Mouse (Mus musculus) embryo, embryonic 11 days (tissue): Measurements from ENCODE around the gene Sertad4.

Experiments
- DNase-seq: peaks from one replicate; pipeline ENCODE4 v3.0.0-alpha.2; 2015

Gene Sertad4

GRCm38 (mm10) chr1:192851640-192852039 is 3.9 kb downstream of the Sertad4 start:
- DNase-seq, result peak; percentile 63

DNA sequence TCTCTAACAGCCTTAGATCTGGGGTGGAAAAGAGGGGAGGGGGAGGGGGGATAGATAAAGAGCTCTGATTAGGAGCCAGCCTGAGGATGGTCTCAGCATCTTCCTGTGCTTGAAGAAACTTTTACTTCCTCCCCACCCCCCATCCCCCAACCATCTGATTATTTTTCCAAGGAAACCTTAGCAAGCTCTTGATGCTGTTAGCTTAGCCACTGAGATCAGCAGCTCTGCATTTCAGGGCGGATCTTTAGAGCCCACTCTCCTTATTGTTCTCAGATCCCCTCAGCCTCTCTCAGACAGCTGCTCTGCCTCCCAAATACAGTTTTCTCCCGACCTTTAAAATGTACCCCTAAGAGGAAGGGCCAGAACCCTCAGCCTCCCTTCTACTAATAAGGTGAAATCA is 4.4 kb downstream of the Sertad4 start:
- peak; percentile 30 for DNase-seq

DNA sequence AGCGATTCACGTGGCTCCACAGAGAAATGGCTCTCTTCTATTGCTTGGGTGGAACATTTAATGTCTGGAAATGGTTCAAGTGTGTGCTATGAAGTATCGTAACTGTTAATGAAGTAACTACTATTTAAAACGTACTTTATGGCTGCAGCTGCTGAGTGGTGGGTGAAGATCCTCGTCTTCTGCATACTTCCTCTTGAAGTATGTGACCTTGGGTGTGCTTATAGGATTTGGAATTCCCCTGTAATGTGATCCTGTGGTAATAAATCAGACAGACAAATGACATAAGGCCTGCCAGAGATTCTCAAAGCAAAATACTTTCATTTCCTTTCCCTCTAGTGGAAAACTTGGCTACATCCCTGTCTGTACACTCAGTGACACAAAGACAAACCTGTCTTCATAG is 5.9 kb downstream of the Sertad4 start:
- DNase-seq, result no peak

GRCm38 (mm10) chr1:192847254-192847653 is 8.3 kb downstream of the Sertad4 start:
- DNase-seq, result peak; percentile 31

GRCm38 (mm10) chr1:192841094-192841813 is 14.3 kb downstream of the Sertad4 start:
- DNase-seq, result no peak

GRCm38 (mm10) chr1:192840655-192841054 is 14.9 kb downstream of the Sertad4 start:
- DNase-seq, result no peak

- peak; percentile 74 for DNase-seq
Measured at GRCm38 (mm10) chr1:192835211-192835681, 20.3 kb downstream of the Sertad4 start.

DNA sequence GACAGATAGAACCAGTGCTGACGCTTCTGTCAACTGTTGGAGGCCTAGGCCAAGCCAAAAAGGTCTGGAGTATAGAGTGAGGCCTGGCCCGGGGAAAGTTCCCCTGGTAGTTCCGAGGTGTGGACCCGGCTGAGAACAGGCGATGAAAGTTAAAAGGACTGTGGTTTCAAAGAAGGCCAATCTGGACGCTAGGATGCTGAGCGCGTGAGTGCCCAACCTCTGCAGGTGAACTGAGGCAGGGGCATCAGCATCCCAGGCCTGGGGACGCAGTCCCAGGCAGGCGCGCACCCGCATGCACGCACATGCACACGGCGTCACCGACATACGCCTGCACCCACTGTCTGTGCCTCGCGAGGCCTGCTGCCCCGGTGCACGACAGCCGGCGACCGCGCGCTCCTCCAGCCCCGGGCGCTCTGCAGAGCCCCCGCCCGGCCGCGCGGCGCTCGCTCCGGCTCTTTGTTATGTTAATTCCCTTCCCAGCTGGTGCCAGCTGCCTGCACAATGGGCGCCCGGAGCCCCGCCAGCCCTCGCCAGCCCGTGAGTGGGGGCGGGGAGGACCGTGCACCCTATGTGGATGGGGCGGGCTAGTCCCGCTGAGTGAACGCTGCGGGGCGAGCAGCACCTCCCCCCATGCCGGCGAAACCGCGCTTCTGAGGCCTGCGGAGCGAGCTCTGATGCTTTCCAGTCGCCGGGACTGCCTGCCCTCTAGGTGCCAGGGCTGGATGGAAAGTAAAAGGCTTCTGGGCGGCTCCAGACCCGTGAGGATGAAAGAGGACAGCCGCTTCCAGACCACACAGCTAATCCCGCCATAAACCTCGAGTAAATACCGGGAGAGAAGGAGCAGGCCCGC is 21.0 kb downstream of the Sertad4 start:
- DNase-seq, result peak; percentile 87

DNA sequence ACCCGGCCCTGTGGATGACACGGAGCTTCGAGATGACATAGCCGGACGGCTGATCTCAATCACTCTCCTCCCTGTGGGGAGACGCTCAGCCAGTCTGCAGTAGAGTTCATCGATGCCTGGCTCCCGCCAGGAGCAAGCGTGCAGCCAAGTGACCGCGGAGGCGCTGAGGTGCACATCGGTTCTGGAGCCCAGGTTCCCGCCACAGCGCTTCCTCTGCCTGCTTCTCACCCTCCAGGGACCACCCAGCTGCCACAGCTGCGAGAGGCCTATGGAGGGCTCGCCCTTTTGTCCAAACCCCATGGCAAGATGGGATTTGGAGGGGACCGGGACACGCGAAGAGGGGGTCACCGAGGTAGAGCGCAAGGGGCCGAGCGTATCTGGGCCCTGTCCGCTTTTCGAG is 22.0 kb downstream of the Sertad4 start:
- peak; percentile 56 for DNase-seq

GRCm38 (mm10) chr1:192833097-192833496 is 22.5 kb downstream of the Sertad4 start:
- no peak for DNase-seq

- DNase-seq, result no peak
Measured at GRCm38 (mm10) chr1:192832338-192832737, 23.2 kb downstream of the Sertad4 start.

DNA sequence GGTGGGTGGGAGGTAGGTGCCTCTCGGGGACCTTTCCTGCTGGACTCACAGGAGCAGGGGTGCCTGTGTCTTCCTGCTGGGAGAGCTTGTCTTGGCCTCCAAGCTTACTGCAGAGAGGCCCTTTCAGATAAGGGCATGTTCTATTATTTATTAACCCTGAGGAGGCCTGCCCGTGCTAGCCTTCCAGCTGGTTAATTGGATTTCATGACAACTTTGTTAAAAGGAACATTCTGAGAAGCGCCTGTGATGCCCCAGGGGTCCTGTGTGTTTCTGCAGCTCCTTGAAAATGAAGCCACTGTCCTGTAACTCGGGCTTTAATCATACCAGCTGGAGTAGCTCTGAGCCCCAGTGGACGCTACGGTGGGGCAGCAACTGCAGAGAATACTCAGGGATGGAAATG is 25.1 kb downstream of the Sertad4 start:
- DNase-seq, result peak; percentile 49

- no peak for DNase-seq
Measured at GRCm38 (mm10) chr1:192828928-192829327, 26.6 kb downstream of the Sertad4 start.

- no peak for DNase-seq
Measured at GRCm38 (mm10) chr1:192827955-192828354, 27.6 kb downstream of the Sertad4 start.

GRCm38 (mm10) chr1:192825746-192826145 is 29.8 kb downstream of the Sertad4 start:
- no peak for DNase-seq

- DNase-seq, result peak; percentile 78
Measured at GRCm38 (mm10) chr1:192822652-192823525, 32.7 kb downstream of the Sertad4 start.

DNA sequence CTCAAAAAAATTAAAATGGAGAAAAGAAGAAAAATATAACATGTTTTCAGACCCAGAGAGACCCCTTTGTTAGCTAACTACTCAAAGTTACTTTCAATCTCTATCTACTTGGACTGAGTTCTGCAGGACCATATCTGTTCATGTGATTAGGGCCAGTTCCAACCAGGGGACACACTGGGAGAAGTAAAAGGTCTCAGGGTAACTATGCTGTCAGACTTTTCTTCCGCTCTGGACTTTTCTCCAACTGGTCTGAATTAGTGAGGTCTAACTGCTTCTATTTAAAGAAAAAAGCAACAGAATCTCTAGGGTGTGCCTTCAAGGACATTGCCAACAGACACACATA is 33.3 kb downstream of the Sertad4 start:
- no peak for DNase-seq

DNA sequence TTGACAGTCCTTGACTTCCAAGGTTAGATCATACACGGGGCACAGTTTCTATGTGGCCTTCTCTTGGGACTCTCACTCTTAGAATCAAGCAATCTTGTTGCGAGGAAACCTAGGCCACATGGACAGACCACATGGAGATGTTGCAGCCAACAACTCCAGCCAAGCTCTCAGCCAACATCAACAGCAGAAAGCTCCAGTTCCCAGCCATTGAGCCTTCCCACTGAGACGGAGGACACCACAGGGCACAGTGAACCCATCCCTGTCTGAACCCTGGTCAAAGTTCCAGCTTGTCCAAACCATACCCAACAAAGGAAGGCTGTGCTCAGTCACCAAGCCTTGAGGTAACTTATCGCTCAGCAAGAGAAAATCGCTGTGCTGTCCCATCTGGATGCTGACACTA is 37.2 kb downstream of the Sertad4 start:
- no peak for DNase-seq

GRCm38 (mm10) chr1:192815789-192816188 is 39.8 kb downstream of the Sertad4 start:
- no peak for DNase-seq

DNA sequence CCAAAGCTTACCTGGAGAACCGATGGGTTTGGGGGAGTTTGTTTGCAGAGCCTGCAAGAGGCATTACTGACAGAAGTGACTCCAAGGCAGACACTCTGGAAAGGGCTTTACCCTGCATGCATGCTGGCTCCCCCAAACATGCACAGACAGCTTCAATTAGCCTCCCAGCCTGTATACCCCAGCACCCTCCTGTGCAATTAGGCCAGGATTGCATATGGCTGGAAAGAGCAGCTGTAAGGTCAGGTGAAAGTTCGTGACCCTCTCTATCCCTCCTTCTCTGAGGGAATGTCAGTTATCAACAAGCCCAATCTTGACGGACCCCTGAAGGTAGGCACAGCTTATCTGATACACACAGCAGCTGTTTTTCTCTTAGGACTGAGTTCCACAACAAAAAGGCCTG is 40.9 kb downstream of the Sertad4 start:
- peak; percentile 36 for DNase-seq

DNA sequence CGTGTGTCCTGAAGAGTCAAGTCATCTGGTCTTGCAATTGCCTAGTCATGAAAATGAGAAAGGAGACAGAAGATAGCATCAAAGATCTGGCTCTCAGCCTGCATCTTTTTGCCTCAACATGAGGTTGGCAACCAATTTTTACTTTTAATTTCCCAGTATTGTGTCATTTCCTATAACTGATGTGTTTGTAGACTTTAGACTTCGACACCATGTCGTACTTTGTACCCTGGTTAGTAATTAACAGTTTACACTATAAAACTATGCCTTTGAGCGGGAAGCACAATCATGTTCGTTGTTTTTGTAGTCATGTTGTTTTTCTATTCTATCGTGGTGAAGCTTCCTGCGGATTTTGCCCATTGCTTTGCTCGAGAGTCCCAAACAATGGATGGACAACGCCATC is 42.8 kb downstream of the Sertad4 start:
- no peak for DNase-seq

DNA sequence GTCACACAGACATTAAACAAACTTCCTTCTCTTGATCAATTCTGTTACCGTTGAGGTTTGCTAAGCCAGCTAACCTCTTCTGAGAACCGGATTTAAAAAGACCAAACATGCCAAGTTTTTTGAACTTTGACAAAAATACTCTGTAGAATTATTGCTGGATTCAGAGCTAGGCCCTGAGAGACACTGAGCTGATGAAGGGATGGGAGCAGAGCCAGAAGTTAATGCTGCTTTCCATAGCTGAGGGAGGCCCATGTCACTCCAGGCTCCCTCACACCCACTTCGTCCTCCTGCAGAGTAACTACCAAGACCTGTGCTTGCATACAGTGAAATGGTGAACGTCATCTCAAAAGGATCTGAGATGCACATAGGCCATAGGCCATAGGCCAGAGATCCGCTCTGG is 43.3 kb downstream of the Sertad4 start:
- DNase-seq, result no peak
